Mouse (Mus musculus): Measurements from ENCODE around the gene Rnf126. TPM values are rescaled to one million over a fixed set of nuclear protein-coding genes. Genes with fewer than 3 reads are reported as not detected.

Rnf126 gene
- polyA plus RNA-seq, 1 experiment from 2014 or later = 109 TPM

- ATAC-seq (replicated peaks) = no peak
- 11% methylated on average over 3 of the region's 3 CpGs for WGBS
- Histone ChIP-seq H3K9ac (no peak overlapping the region; the same call in 1 of the 2 replicates), H3K9me3 (no peaks in the 10 kb centered on the region), H3K4me1 (peaks cover 74% of the 10 kb centered on the region), H3K36me3 (replicated peaks) (no peaks in the 10 kb centered on the region), H3K27ac (peak overlapping the region; percentile 83), H3K4me2 (peak overlapping the region; percentile 2; the same call in 1 of the 2 replicates), H3K4me3 (no peak overlapping the region), H3K27me3 (replicated peaks) (no peaks in the 10 kb centered on the region)
These were observed 35.1 kb upstream of the Rnf126 start for GRCm38 (mm10) chr10:79801837-79802236.

GRCm38 (mm10) chr10:79800508-79800907 is 33.8 kb upstream of the Rnf126 start:
- peaks cover 80% of the 10 kb centered on the region for H3K4me1 ChIP-seq
- no peak for ATAC-seq (replicated peaks)
- H3K4me3 ChIP-seq = no peak overlapping the region
- no peaks in the 10 kb centered on the region for H3K27me3 ChIP-seq (replicated peaks)
- H3K4me2 ChIP-seq = no peak overlapping the region
- no peak overlapping the region for H3K27ac ChIP-seq
- H3K9ac ChIP-seq = no peak overlapping the region
- no peaks in the 10 kb centered on the region for H3K9me3 ChIP-seq
- WGBS = 81% methylated on average over 11 of the region's 11 CpGs
- no peaks in the 10 kb centered on the region for H3K36me3 ChIP-seq (replicated peaks)

DNA sequence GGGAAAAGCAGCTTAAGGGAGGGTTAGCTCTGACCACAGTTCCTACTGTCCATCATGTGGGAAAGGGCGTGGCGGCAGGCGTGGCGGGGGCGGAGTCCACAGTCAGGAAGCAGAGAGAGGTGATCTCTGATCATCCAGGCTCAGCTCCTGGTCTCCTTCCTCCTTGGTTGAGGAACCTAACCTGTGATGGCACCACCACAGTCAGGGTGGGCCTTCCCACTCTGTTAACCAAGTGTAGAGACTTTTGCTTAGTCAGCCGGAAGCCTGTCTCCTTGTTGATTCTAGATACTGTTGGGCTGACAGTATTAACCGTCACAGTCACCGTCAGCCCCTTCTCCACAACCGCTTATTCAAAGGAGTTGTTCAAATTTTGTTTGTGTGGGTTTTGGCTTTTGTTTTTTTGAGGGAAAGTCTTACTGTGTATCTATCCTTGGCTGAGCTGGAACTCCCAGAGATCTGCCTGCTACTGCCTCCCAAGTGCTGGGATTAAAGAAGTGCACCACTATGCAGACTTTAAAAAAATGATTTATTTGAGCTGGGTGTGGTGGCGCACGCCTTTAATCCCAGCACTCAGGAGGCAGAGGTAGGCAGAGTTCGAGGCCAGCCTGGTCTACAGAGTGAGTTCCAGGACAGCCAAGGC is 31.7 kb upstream of the Rnf126 start:
- H3K4me1 ChIP-seq = peaks cover 72% of the 10 kb centered on the region
- WGBS = 93% methylated on average over 12 of the region's 12 CpGs

DNA sequence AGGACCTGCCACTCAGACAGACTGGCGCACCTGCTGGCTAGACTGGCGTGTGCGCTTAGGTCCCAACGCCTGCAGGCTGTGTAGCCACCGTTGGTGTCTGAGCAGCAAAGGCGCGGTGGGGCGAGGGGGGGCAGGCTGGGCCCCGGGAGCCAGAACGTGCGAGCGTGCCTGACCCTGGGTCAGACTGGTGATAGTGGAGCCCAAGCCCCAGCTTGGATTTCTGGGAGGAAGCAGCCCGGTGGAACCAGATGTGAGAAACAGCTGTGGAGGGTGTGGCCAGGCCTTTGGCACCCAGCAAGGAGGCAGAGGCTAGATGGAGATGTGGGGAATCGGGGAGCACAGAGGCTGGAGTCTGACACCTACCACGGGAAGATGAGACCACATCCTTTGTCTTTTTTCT is 30.6 kb upstream of the Rnf126 start:
- Histone ChIP-seq H3K4me2 (peak overlapping the region; percentile 41), H3K9me3 (no peaks in the 10 kb centered on the region), H3K9ac (peak overlapping the region; percentile 11; the same call in 1 of the 2 replicates), H3K27ac (no peak overlapping the region), H3K4me1 (peaks cover 66% of the 10 kb centered on the region), H3K27me3 (replicated peaks) (no peaks in the 10 kb centered on the region), H3K4me3 (peak overlapping the region; percentile 8; the same call in 1 of the 2 replicates), H3K36me3 (replicated peaks) (no peaks in the 10 kb centered on the region)
- WGBS = 46% methylated on average over 15 of the region's 15 CpGs
- ATAC-seq (replicated peaks) = no peak

More for the DNA sequence above, 31.7 kb upstream of the Rnf126 start:
- no peaks in the 10 kb centered on the region for H3K27me3 ChIP-seq (replicated peaks)
- H3K4me3 ChIP-seq = no peak overlapping the region
- H3K9me3 ChIP-seq = no peaks in the 10 kb centered on the region
- H3K36me3 ChIP-seq (replicated peaks) = no peaks in the 10 kb centered on the region
- no peak for ATAC-seq (replicated peaks)
- no peak overlapping the region for H3K4me2 ChIP-seq
- no peak overlapping the region for H3K9ac ChIP-seq
- H3K27ac ChIP-seq = no peak overlapping the region

DNA sequence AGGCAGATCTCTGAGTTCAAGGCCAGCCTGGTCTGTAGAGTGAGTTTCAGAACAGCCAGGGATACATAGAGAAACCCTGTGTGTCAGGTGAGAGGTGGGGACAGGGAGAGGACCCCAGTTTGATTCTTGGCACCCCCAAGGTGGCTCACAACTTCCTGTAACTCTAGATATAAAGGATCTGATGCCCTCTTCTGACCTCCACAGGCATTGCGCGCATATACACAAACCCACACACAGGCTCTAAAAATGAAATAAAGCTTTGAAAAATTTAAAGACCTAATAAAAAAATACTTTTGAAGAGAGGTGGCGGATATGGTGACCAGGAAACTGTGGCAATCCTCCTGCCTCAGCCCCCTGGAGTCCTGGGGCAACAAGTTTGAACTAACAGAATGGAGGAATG is 29.2 kb upstream of the Rnf126 start:
- Histone ChIP-seq H3K4me2 (0 out of 2 replicates have a peak overlapping the region, but pooled peaks have one; percentile 8), H3K27ac (no peak overlapping the region), H3K36me3 (replicated peaks) (no peaks in the 10 kb centered on the region), H3K4me1 (peaks cover 51% of the 10 kb centered on the region), H3K27me3 (replicated peaks) (no peaks in the 10 kb centered on the region), H3K4me3 (no peak overlapping the region), H3K9me3 (no peaks in the 10 kb centered on the region), H3K9ac (no peak overlapping the region)
- ATAC-seq (replicated peaks) = no peak
- WGBS = 98% methylated on average over 3 of the region's 3 CpGs

GRCm38 (mm10) chr10:79794491-79794931 is 27.8 kb upstream of the Rnf126 start:
- H3K27me3 ChIP-seq (replicated peaks) = no peaks in the 10 kb centered on the region
- peak overlapping the region; percentile 92 for H3K4me3 ChIP-seq
- H3K4me1 ChIP-seq = peaks cover 48% of the 10 kb centered on the region
- H3K9ac ChIP-seq = peak overlapping the region; percentile 94
- WGBS = under 1% methylated on average over 10 of the region's 10 CpGs
- no peaks in the 10 kb centered on the region for H3K9me3 ChIP-seq
- ATAC-seq (replicated peaks) = peak; percentile 16
- H3K4me2 ChIP-seq = peak overlapping the region; percentile 88
- H3K27ac ChIP-seq = peak overlapping the region; percentile 92
- H3K36me3 ChIP-seq (replicated peaks) = no peaks in the 10 kb centered on the region

DNA sequence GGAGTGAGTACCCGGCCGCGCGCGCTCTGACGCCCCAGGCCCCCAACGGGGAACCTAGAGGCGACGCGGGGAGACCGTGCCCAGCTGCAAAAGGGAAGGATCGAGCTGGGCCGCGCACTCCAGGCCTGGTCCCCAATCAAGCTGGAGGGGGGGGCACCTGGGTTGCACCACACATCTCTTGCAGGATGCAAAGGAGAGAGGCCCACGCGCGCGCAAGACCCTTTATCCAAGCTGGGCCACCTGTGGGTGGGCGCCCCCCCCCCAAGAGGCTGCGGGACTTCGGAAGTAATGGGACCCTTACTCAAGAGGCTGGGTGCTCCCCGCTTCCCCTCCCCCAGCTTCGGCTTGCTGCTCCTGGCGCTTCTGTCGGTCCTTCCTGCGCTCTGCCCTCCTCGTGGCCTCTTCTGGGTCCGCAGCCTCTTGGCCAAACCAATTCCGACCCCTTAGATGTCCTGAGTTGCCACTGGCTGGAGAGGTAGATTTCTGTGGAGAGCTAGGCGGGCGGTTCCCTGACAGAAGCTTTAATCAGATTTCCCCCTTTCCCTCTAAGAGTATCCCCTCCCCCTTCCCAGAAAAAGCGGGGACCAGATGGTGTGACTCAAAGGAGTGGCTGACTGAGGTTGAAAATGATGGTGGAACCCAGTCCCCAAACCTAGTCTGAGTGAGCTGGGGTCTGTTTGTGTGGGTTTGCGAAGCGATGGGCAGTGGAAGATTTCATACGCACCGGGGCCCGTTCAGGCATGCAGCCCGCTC is 27.2 kb upstream of the Rnf126 start:
- ATAC-seq (replicated peaks) = peak; percentile 25
- H3K9me3 ChIP-seq = no peaks in the 10 kb centered on the region
- WGBS = under 1% methylated on average over 37 of the region's 38 CpGs
- H3K4me1 ChIP-seq = peaks cover 45% of the 10 kb centered on the region
- no peaks in the 10 kb centered on the region for H3K27me3 ChIP-seq (replicated peaks)
- peak overlapping the region; percentile 88 for H3K4me2 ChIP-seq
- peak overlapping the region; percentile 92 for H3K4me3 ChIP-seq
- no peaks in the 10 kb centered on the region for H3K36me3 ChIP-seq (replicated peaks)
- H3K9ac ChIP-seq = peak overlapping the region; percentile 94
- peak overlapping the region; percentile 92 for H3K27ac ChIP-seq

DNA sequence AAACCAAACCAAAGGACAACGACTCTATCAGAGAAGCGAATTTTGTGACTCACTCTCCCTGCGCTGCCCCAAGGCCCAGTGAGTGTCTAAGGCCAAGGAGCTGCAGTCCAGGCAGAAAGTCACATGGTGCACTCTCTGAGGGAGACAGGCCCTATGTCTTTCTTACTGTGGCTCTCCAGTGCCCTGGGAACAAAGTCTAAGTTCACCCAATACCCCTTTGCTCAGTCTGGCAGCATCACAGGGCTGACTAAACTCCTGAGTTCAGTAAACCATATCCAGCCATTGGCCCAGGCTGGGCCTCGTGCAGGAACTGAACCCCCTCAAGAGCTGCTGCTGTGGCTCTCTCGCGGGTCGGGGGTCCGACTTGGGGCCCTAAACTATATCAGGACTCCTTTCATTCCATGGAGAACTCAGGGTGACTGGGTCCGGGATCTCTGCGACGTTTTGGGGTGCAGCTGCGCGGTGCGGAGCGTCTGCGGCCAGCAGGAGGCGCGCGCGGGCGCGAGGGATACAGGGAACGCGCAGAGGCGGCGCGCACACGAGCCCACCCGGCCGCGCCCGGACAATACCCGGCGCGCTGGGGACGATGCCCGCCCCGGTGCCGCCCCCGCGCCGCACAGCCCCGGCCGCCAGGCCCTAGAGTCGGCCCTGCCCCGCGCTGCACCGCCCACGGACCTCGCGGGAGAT is 26.4 kb upstream of the Rnf126 start, which contains the start of gene Palm:
Gene Palm, plus strand, starts transcription at position 522 of the 687 bp plus-strand sequence.
- peaks cover 40% of the 10 kb centered on the region for H3K4me1 ChIP-seq
- peak; percentile 70 for ATAC-seq (replicated peaks)
- H3K9me3 ChIP-seq = no peaks in the 10 kb centered on the region
- H3K36me3 ChIP-seq (replicated peaks) = no peaks in the 10 kb centered on the region
- 7% methylated on average over 40 of the region's 51 CpGs for WGBS
- peak within 1 kb of the TSS; percentile 88 for H3K4me2 ChIP-seq
- peak within 1 kb of the TSS; percentile 92 for H3K27ac ChIP-seq
- H3K9ac ChIP-seq = peak within 1 kb of the TSS; percentile 94
- peak within 1 kb of the TSS; percentile 92 for H3K4me3 ChIP-seq
- H3K27me3 ChIP-seq (replicated peaks) = no peaks in the 10 kb centered on the region

DNA sequence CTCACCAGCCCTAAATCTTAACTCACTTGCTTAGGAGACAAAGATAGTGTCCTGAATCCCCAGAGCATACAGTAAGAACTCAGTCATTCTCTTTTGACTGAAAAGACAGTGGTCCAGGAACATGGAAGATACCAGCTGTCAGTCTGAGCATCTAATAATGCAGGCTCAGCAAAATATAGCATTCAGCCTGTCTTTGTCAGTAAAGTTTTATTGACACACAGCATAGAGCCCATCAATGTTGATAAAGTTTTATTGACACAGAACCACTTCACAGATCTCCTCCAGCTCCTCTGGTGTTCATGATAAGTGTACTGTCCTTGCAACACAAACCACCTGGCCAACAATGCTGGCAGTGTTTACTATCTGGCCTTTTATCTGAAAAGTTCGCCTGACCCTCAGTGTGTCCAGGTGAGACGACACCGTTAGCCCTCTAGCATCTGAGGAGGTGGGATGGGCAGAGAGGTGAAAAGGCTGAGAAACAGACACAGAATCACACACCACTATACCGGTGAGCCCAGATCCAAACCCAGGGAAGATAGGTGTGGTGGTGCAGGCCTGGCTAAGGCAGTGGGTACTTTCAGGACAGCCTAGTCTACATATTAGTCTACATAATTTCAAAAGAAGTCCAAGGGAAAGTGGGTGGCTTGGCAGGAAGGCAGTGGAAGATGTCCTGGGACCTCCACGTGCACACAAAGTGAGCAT is 25.7 kb upstream of the Rnf126 start:
- Histone ChIP-seq H3K9ac (no peak overlapping the region), H3K4me1 (peaks cover 35% of the 10 kb centered on the region), H3K4me2 (0 out of 2 replicates have a peak overlapping the region, but pooled peaks have one; percentile 88), H3K9me3 (no peaks in the 10 kb centered on the region), H3K36me3 (replicated peaks) (no peaks in the 10 kb centered on the region), H3K27ac (no peak overlapping the region), H3K4me3 (no peak overlapping the region), H3K27me3 (replicated peaks) (no peaks in the 10 kb centered on the region)
- WGBS = 82% methylated on average over 5 of the region's 5 CpGs
- no peak for ATAC-seq (replicated peaks)

DNA sequence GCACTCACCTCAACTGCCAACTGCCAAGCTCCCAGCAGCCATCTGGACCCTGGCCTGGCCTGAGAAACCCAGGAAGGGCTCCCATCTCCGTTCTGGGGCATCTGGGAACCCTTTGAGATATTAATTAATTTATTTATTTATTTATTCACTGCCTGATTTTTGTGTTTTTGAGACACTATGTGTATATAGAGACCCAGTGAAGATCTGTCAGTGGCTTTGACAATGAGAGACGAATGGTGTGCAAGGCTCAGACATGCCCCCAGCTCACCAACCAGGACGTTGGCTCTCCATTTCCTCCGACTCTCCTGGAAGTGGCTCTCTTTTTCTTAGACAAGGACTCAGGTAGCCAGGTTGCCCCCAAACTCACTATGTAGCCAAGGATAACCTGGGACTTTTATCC is 24.1 kb upstream of the Rnf126 start, which contains the start of gene Prss57:
Gene Prss57, minus strand, starts transcription at position 101 of the 400 bp plus-strand sequence.
- Histone ChIP-seq H3K9me3 (no peaks in the 10 kb centered on the region), H3K4me1 (peaks cover 20% of the 10 kb centered on the region), H3K4me3 (no peak within 1 kb of the TSS), H3K9ac (no peak within 1 kb of the TSS), H3K27me3 (replicated peaks) (0 out of 2 replicates have a peak, but pooled peaks cover 2% of the 10 kb centered on the region), H3K27ac (no peak within 1 kb of the TSS), H3K36me3 (replicated peaks) (no peaks in the 10 kb centered on the region), H3K4me2 (no peak within 1 kb of the TSS)
- ATAC-seq (replicated peaks) = no peak
- WGBS = 86% methylated on average over 4 of the region's 4 CpGs

GRCm38 (mm10) chr10:79789581-79789980 is 22.8 kb upstream of the Rnf126 start:
- Histone ChIP-seq H3K9ac (no peak overlapping the region), H3K4me1 (peaks cover 8% of the 10 kb centered on the region; the same call in 1 of the 2 replicates), H3K27ac (no peak overlapping the region), H3K4me2 (no peak overlapping the region), H3K27me3 (replicated peaks) (0 out of 2 replicates have a peak, but pooled peaks cover 2% of the 10 kb centered on the region), H3K36me3 (replicated peaks) (no peaks in the 10 kb centered on the region), H3K9me3 (no peaks in the 10 kb centered on the region), H3K4me3 (no peak overlapping the region)
- no peak for ATAC-seq (replicated peaks)
- 54% methylated on average over 2 of the region's 2 CpGs for WGBS

Data from midbrain, embryonic 15.5 days (tissue).